Mouse (Mus musculus) MEL (cell line): Measurements from ENCODE around the gene Rufy3.

Experiments
- MAX ChIP-seq: IDR thresholded peaks from 2 replicates; pipeline ENCODE4 v1.6.1; 2011; ENCODE audit warnings: low read length, improper control_type of control experiment
- RCOR1 ChIP-seq: IDR thresholded peaks from 2 replicates; pipeline ENCODE4 v1.6.1; 2012; ENCODE audit warnings: low read depth, mild to moderate bottlenecking, inconsistent platforms, low read length, improper control_type of control experiment

DNA sequence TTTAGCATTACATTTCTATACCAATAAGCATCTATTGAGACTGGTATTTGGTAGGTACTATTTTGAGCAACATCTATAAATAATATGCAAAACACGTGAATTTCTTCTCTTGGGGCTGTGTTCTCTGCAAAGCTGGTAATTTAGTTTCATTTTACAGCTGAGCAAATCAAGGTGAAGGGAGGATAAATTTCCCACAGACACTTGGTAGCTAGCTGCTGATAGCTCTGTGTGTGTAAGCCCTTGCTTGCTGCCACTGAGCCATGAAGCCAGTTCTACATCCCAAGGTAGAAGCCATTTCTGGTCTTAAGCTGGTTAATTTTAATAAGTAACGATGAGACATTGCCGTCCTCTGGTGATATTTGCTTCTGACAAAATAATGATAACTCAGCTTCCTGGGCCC is 10.0 kb downstream of the Rufy3 start:
- TF ChIP-seq RCOR1 (no peak), MAX (no peak)
